In genomic region chrX:142813146-142813545, GRCm38 (mm10) we compare ENCODE assay signal across 9 mouse cellular contexts.
DNase-seq lines count a peak whose midpoint lies in the region; ATAC-seq lines count a peak whose summit lies in the region.
"Had no signal": no experiment of that assay in that cellular context is flagged by ENCODE, and none has a peak within 500 bp of the region (broad histone marks: within the 10 kb centered on the region; RNA-seq: fewer than 3 reads in every experiment).

No protein-coding gene starts in this region.

- H3K4me2 ChIP-seq in midbrain, embryonic 15.5 days: no peak overlapping the region
- H3K4me2 ChIP-seq: liver, embryonic 13.5 days had no signal

- H3K4me3 ChIP-seq in midbrain, embryonic 10.5 days: no peak overlapping the region
- H3K4me3 ChIP-seq in midbrain, embryonic 15.5 days: no peak overlapping the region
- H3K4me3 ChIP-seq: liver, embryonic 13.5 days had no signal

- H3K4me1 ChIP-seq in midbrain, embryonic 10.5 days: peaks cover 16% of the 10 kb centered on the region
- no peaks in the 10 kb centered on the region for H3K4me1 ChIP-seq in midbrain, embryonic 15.5 days
- H3K4me1 ChIP-seq: liver, embryonic 13.5 days had no signal

- DNase-seq in adrenal gland, postnatal 14 days: peak; percentile 53
- no peak for DNase-seq in adrenal gland, adult 2 months
- peak; percentile 37 for DNase-seq in midbrain, embryonic 10.5 days (ENCODE audit: low spot score)
- DNase-seq in cerebellum, postnatal 36 days: peak; percentile 46 to 51
- DNase-seq in kidney, postnatal 36 days: peak; percentile 27 to 68
- DNase-seq: liver, embryonic 13.5 days had no signal

- ATAC-seq in midbrain, embryonic 15.5 days (replicated peaks): no peak
- ATAC-seq in megakaryocyte-erythroid progenitor cell, adult 5-6 weeks (replicated peaks; ENCODE audit: low FRiP score, low TSS enrichment, poor library complexity, severe bottlenecking): peak; percentile 68; the same call in 1 of the 2 replicates
- ATAC-seq in erythroblast, adult 5-6 weeks (replicated peaks; ENCODE audit: low FRiP score, poor library complexity, severe bottlenecking): no peak

- H3K27ac ChIP-seq in midbrain, embryonic 10.5 days (replicated peaks): no peak overlapping the region
- no peak overlapping the region for H3K27ac ChIP-seq in midbrain, embryonic 15.5 days
- H3K27ac ChIP-seq: liver, embryonic 13.5 days had no signal

- no peak overlapping the region for H3K9ac ChIP-seq in midbrain, embryonic 15.5 days
- H3K9ac ChIP-seq: liver, embryonic 13.5 days had no signal

- H3K36me3 ChIP-seq in midbrain, embryonic 10.5 days: 0 out of 2 replicates have a peak, but pooled peaks cover 4% of the 10 kb centered on the region
- no peaks in the 10 kb centered on the region for H3K36me3 ChIP-seq in midbrain, embryonic 15.5 days (replicated peaks)

- H3K27me3 ChIP-seq in midbrain, embryonic 10.5 days (ENCODE audit: low read depth, poor library complexity, severe bottlenecking): peaks cover 33% of the 10 kb centered on the region; the same call in 1 of the 2 replicates
- H3K27me3 ChIP-seq in midbrain, embryonic 15.5 days (replicated peaks): no peaks in the 10 kb centered on the region
- H3K27me3 ChIP-seq: liver, embryonic 13.5 days had no signal

- no peaks in the 10 kb centered on the region for H3K9me3 ChIP-seq in midbrain, embryonic 10.5 days (replicated peaks)
- no peaks in the 10 kb centered on the region for H3K9me3 ChIP-seq in midbrain, embryonic 15.5 days
- H3K9me3 ChIP-seq: liver, embryonic 13.5 days had no signal

- 25% methylated on average over 6 of the region's 6 CpGs for WGBS in midbrain, embryonic 10.5 days
- WGBS in midbrain, embryonic 15.5 days: 19% methylated on average over 6 of the region's 6 CpGs
